Comparison of ENCODE assay signal across 8 mouse cellular contexts in the genomic region with DNA sequence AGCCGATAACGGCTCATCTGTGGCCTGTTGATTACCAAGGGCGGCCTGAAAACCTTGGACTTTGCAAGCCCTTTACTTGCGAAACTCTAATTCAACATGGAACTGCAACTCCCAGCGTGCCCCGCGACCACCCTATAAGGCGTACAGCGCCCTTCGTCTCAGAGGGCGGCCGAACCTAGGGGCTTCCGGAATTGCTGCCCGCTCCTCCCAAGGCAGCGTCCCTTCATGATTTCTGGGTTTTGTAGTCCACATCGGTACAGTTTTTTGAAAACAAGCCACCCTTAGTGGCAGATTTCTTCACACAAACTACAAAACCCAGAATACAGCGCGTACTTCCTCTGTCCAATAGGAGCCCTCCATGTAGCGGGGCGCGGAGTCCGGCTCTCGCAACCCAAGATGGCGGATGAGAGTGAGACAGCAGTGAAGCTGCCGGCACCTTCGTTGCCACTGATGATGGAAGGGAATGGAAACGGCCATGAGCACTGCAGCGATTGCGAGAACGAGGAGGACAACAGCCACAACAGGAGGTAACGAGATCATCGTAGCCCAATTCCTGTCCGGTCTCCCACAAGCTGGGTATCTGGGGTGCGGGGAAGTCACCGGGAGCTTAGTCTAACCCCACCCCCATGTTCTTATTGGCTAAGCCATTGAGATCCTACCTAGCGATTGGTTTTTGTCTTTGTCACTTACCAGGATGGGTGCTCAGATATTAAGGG. TPM values are rescaled to one million over a fixed set of nuclear protein-coding genes. Genes with fewer than 3 reads are reported as not detected.
DNase-seq lines count a peak whose midpoint lies in the region; ATAC-seq lines count a peak whose summit lies in the region.

A gene (plus strand): TSS at position 15 of the 716 bp plus-strand sequence.
A gene (minus strand): TSS at position 158 of the 716 bp plus-strand sequence.

- under 1% methylated on average over 36 of the region's 36 CpGs for WGBS in heart, embryonic 13.5 days
- WGBS in liver, embryonic 12.5 days (ENCODE audit: insufficient replicate concordance) = under 1% methylated on average over 36 of the region's 36 CpGs
- WGBS in stomach, embryonic 15.5 days = under 1% methylated on average over 36 of the region's 36 CpGs

- peaks cover 9% of the 10 kb centered on the region for H3K4me1 ChIP-seq in brown adipose tissue, adult 24 weeks (ENCODE audit: control insufficient read depth, insufficient read depth, insufficient read length, low read length)
- H3K4me1 ChIP-seq in heart, embryonic 13.5 days = peaks cover 38% of the 10 kb centered on the region
- H3K4me1 ChIP-seq in liver, embryonic 12.5 days = peaks cover 56% of the 10 kb centered on the region
- H3K4me1 ChIP-seq in stomach, embryonic 15.5 days = peaks cover 15% of the 10 kb centered on the region

- peak within 1 kb of the TSS; percentile 79 for H3K4me2 ChIP-seq in heart, embryonic 13.5 days
- H3K4me2 ChIP-seq in liver, embryonic 12.5 days = peak within 1 kb of the TSS; percentile 84
- H3K4me2 ChIP-seq in stomach, embryonic 15.5 days = peak within 1 kb of the TSS; percentile 68

- H3K9ac ChIP-seq in heart, embryonic 13.5 days = peak within 1 kb of the TSS; percentile 89
- H3K9ac ChIP-seq in liver, embryonic 12.5 days = peak within 1 kb of the TSS; percentile 79
- peak within 1 kb of the TSS; percentile 49 for H3K9ac ChIP-seq in stomach, embryonic 15.5 days

- H3K36me3 ChIP-seq in heart, embryonic 13.5 days = peaks cover 31% of the 10 kb centered on the region
- H3K36me3 ChIP-seq in liver, embryonic 12.5 days = peaks cover 43% of the 10 kb centered on the region
- H3K36me3 ChIP-seq in stomach, embryonic 15.5 days = no peaks in the 10 kb centered on the region; the same call in 1 of the 2 replicates

- peak within 1 kb of the TSS; percentile 94 for H3K27ac ChIP-seq in brown adipose tissue, adult 24 weeks (replicated peaks; ENCODE audit: low read depth, low read length)
- peak within 1 kb of the TSS; percentile 90 for H3K27ac ChIP-seq in heart, embryonic 13.5 days (replicated peaks)
- H3K27ac ChIP-seq in liver, embryonic 12.5 days = peak within 1 kb of the TSS; percentile 93
- peak within 1 kb of the TSS; percentile 83 for H3K27ac ChIP-seq in stomach, embryonic 15.5 days

- no peaks in the 10 kb centered on the region for H3K27me3 ChIP-seq in heart, embryonic 13.5 days (replicated peaks)
- no peaks in the 10 kb centered on the region for H3K27me3 ChIP-seq in liver, embryonic 12.5 days (replicated peaks)
- no peaks in the 10 kb centered on the region for H3K27me3 ChIP-seq in stomach, embryonic 15.5 days (replicated peaks)

- H3K9me3 ChIP-seq in heart, embryonic 13.5 days = no peaks in the 10 kb centered on the region
- H3K9me3 ChIP-seq in liver, embryonic 12.5 days (replicated peaks) = no peaks in the 10 kb centered on the region
- no peaks in the 10 kb centered on the region for H3K9me3 ChIP-seq in stomach, embryonic 15.5 days

- peak; percentile 96 for DNase-seq in CD4-positive, CD25-positive, alpha-beta regulatory T cell, adult 2 months (ENCODE audit: low read depth, low spot score)
- peak; percentile 94 for DNase-seq in fat pad, adult 2 months (ENCODE audit: extremely low read depth, low read depth, low spot score)
- peak; percentile 95 for DNase-seq in kidney, postnatal 10 days
- DNase-seq in natural killer cell, adult 2 months (ENCODE audit: low spot score in 2 of 2) = peak; percentile 93 to 95

- H3K4me3 ChIP-seq in brown adipose tissue, adult 24 weeks (ENCODE audit: insufficient read depth, low read depth, low read length) = peak within 1 kb of the TSS; percentile 77
- H3K4me3 ChIP-seq in heart, embryonic 13.5 days = peak within 1 kb of the TSS; percentile 60
- H3K4me3 ChIP-seq in liver, embryonic 12.5 days = peak within 1 kb of the TSS; percentile 73
- H3K4me3 ChIP-seq in stomach, embryonic 15.5 days (replicated peaks) = peak within 1 kb of the TSS; percentile 92

- peak; percentile 97 for ATAC-seq in heart, embryonic 13.5 days (ENCODE audit: extremely low read depth, insufficient number of reproducible peaks, low FRiP score, low TSS enrichment)
- peak; percentile 98 for ATAC-seq in liver, embryonic 12.5 days
- ATAC-seq in stomach, embryonic 15.5 days (ENCODE audit: insufficient read depth, low FRiP score, low read depth) = peak; percentile 97

RNA-seq across cellular contexts. Expression of the first gene that starts in this region (rescaled TPM):
- 52.6 and 57.2 TPM in 2 replicates for polyA plus RNA-seq in brown adipose tissue, adult 24 weeks (2012; ENCODE audit: insufficient read depth, insufficient read length, missing spikeins)
- polyA plus RNA-seq in heart, embryonic 13.5 days (2015; fragmentation: Nextera tagmentation; extraction: Ambion mirVana) = 39.7 and 47.3 TPM in 2 replicates
- polyA plus RNA-seq in liver, embryonic 12.5 days (2016; fragmentation: Nextera tagmentation; extraction: Ambion mirVana) = 47.9 and 54.8 TPM in 2 replicates
- 48.5 and 52.2 TPM in 2 replicates for polyA plus RNA-seq in stomach, embryonic 15.5 days (2015; fragmentation: Nextera tagmentation; extraction: Ambion mirVana)

RNA-seq across cellular contexts. Expression of the second gene that starts in this region (rescaled TPM):
- 25.6 and 25.9 TPM in 2 replicates for polyA plus RNA-seq in brown adipose tissue, adult 24 weeks (2012; ENCODE audit: insufficient read depth, insufficient read length, missing spikeins)
- 95.9 and 101 TPM in 2 replicates for polyA plus RNA-seq in heart, embryonic 13.5 days (2015; fragmentation: Nextera tagmentation; extraction: Ambion mirVana)
- polyA plus RNA-seq in liver, embryonic 12.5 days (2016; fragmentation: Nextera tagmentation; extraction: Ambion mirVana) = 41.0 and 41.7 TPM in 2 replicates
- 107 TPM in 2 replicates for polyA plus RNA-seq in stomach, embryonic 15.5 days (2015; fragmentation: Nextera tagmentation; extraction: Ambion mirVana)

Comparison
In these comparisons a context has a peak if more than half of its experiments do, and no peak if none do; other contexts are left out.
1. Peak in every context shown above with its lines: DNase-seq, ATAC-seq, H3K4me3 ChIP-seq and H3K27ac ChIP-seq.